Mouse (Mus musculus): ENCODE data around the gene Fut7. TPM values are rescaled to one million over a fixed set of nuclear protein-coding genes. Genes with fewer than 3 reads are reported as not detected.
"Not testable (repeated sequence)": the region's sequence is repeated elsewhere in the genome, so short reads cannot be mapped to it uniquely, and the experiment has no call there.

Fut7 gene
- total RNA-seq (2015) (11.1 and 12.5 TPM in 2 replicates), total RNA-seq (2017) (21.4 and 24.2 TPM in 2 replicates)

DNA sequence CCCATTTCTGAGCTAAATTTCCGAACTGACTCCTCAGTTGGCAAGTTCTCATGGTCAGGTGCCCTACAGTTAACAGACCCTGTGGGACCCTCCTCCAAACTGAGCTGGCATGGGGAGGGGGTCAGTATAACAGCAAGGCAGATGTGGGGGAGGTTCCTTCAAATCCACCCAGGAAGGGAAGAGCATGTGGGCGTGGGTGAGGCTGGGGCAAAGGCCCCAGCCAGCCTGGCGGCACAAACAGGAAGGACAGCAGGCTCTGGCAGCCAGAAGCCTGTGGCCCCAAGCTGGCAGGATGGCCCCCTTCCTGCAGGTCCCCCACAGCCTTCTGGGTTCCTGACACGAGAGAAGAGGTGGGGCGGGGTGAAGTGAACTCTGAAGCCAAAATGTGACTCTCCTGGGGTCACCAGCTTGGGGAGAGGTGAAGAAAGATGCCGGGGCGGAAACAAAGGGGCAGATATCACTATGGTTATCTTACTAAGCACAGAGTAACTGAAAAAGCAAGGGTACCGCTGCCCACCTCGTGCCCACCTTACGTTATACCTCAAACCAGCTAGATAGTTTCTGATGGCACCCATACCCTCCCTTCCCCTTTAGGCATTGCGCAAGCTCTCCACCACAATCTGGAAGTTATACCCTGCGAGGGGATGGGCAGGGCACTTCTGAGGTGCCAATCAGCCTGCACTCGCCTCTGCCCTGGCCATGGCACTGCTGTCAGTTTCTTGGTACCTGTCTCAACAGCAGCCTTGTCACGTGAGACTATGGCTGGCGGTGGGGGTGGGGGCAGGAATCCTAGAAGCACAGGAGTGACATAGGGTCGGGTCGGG lies at the start of gene Fut7:
TSS of gene Fut7 (plus strand) at position 681 of the 824 bp plus-strand sequence.
- ATAC-seq (replicated peaks; ENCODE audit: poor library complexity) = peak; percentile 69

DNA sequence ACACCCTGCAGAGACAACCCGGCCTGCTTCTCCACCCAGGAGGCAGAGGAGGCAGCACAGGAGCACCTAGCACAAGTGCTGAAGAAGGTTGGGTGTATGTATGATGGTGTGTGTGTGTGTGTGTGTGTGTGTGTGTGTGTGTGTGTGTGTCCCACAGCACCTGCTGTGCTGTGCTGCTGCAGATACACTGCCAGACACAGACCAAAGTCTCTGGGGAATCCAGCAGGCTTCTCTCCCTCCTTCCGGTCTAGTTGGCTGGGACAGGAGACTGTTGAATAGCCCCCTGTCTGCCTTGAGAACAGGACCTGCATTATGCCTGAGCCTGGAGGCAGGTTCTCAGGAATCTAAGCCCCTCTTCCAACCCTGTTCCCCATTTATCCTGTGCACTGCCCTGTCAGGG lies 49.6 kb upstream of the Fut7 start:
- ATAC-seq (replicated peaks; ENCODE audit: poor library complexity) = no peak

DNA sequence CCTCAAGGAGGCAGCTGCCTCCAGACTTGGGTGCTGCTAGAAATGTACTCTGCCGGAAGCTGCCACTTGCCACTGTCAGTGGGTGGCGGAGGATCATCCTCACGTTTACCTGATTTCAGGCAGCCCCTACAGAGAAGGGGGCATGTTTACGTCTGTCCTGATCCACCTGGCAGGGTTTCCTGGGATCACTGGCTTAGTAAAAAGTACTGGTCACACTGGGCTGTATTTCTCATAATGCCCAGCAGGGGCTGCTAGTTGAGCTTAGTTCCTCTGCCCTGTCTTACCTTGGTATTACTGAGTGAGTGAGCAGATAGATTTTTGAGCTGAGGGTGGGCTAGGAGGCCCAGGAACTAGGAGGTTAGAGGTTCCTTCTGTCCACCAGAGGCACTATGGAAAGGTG lies 46.5 kb upstream of the Fut7 start:
- ATAC-seq (replicated peaks; ENCODE audit: poor library complexity) = peak; percentile 51

DNA sequence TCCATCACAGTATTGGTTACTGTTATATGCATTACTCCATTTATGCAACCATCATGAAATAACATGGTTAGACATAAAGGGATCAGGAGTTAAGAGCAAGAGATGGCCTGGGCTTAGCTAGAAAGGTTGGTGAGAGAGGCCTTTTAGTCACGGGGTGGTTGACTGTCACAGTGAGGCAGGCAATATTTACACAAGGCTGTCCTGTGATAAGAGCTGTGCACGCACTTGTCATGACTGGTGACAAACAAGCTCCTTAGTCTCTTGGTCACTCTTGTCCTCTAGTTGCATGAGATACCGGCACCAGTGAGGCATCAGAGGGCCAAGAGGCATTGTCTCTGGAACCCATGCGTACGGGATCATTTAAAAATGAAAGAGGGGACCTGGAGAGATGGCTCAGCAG lies 38.6 kb upstream of the Fut7 start:
- no peak for ATAC-seq (replicated peaks; ENCODE audit: poor library complexity)

DNA sequence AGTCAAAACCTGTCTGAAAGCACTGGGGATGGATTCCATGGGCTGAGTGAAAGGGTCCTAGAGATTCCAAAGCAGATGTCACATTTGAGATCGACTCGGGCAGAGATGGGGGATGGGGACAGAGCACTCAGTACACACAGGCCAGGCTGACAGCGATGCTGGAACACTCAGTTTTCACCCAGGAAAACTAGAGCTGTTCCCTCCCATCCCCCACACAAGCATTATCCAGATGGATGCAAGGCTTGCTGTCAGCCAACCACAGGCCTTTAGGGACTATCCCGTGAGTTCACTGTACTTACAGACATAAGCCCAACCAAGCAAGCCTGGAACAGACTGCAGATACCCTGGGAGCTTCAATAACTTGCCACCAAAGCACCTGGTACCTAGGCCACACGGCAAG lies 31.8 kb upstream of the Fut7 start:
- ATAC-seq (replicated peaks; ENCODE audit: poor library complexity) = no peak

DNA sequence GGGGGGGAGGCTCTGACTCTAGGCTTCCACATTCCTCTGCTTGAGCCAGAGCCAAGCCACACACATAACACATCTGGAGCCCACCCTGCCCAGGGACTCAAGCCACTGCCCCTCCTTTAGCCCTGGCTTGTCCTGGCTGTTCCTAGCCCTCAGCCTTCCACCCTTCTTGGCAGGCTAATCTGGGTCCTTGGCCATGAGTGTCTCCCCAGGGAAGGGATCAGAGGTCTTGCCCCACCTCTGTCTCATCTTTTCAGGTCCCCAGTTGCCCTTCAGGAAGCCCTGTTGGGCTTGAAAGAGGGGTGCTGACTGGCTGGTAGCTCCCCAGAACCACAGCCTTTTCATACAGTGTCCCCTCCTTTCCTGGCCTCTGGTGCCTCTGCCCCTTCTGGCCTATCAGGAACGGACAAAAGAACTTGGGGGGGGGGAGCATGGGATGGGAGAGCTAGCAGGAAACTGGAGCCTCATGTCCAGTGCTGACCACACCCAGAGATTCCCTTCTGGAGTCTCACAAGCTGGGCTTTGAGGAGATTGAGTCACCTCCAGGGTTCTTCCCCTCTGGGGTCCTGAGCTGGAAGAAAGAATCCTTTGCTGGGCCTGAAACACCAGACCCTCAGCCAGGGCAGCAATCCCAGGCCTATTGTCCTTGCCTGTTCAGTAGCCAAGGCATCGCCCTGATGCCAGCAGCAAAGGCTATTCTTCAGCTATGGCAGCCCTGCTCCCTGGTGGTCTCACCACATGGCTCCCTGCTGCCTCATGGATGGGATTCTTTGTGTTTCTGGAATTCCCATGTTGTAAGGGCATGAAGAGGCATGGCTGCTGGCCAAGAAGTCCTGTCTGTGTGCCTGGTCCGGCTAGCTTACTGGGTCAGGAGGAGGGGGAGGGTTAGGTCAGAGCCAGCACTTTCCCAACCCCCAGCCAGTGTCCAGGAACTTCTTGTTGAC lies 28.5 kb upstream of the Fut7 start:
- ATAC-seq (replicated peaks; ENCODE audit: poor library complexity) = no peak

DNA sequence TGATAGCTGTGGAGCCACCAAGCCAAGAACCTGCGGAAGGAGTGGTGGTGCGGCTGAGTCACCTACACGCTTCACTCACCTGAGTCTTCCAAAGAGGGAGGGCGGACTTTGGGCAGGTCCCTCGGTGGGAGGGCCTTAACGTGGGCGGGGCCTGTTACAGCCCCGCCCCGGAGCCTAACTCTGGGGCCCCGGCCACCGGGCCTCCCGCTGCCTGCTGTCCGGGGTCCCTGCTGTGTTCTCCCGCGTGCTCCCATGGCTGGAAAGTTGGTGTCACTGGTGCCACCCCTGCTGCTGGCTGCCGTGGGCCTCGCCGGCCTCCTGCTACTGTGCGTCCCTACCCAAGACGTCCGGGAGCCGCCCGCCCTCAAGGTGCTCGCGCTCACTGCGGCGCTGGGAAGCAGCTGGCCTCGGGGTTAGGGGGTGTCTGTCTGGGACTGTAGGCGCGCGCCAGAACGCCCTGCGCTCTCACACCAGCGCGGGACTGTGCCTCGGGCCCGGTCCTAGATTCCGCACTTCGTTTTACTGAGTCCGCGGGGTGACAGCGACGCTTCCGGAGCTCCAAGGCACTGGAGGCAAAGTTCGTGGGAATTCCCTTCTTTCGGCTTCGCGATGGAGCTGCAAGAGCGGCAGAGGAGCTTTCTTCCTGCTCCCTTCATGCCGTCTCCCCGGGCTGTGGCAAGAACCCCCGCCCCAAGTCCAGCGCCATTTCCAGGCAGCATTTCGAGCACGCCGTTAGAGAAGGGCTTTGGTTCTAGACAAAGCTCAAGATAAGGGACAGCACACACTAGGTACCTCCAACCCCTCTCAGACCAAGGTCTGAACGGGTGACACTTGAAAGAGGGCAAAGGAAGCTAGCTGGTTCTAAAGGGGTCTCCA lies 27.1 kb upstream of the Fut7 start, which contains the start of gene Entpd2:
TSS of gene Entpd2 (plus strand) at position 154 of the 876 bp plus-strand sequence.
- peak; percentile 48 for ATAC-seq (replicated peaks; ENCODE audit: poor library complexity)

DNA sequence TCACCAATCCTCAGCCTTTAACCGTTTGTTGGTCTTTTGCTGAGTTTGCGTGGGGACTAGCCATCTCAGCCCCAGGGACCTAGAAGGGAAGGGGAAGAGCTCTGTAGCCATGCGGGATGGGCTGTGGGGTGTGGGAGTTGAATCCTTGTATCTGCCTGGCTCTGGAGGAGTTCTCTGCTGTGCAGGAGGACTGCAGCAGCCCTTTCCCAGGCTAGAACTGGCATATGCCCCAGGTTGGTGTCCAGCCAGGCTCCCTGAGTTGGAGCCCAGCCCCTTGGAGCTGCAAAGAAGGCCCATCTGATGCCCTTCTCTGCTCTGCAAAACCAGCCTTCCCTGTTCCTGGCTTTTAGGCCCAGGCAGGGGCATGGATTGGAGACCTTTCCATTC lies 26.5 kb upstream of the Fut7 start:
- ATAC-seq (replicated peaks; ENCODE audit: poor library complexity) = no peak

DNA sequence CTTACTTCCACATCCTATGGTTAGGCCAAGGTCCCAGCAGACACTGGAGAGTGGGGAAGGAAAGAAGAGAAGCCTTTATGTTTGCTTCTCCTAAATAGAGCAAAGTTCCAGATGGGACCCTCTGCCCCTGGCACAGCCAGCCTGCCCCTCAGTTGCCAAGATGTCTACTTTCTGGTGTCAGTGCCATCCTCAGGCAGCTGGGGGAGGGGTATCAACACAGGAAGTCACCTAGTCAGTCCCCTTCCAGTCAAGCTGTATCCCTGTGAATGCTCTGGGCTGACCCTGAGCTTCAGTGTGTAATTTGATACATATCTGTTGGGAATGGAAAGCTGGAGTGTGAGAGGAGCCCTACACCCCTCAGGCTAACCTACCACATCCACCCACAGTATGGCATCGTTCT lies 26.1 kb upstream of the Fut7 start:
- no peak for ATAC-seq (replicated peaks; ENCODE audit: poor library complexity)

DNA sequence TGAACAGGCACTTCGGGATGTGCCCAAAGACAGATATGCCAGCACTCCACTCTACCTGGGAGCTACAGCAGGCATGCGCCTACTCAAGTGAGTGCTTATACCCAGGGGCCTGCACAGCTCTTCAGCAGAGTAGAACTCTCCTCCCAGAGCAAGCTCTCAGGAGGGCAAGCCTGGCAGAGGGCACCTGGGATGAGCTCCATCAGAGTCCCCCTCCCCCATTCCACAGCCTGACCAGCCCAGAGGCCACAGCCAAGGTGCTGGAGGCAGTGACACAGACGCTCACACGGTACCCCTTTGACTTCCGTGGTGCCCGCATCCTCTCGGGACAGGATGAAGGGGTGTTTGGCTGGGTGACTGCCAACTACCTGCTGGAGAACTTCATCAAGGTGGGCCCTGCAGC lies 25.0 kb upstream of the Fut7 start:
- ATAC-seq (replicated peaks; ENCODE audit: poor library complexity) = no peak

DNA sequence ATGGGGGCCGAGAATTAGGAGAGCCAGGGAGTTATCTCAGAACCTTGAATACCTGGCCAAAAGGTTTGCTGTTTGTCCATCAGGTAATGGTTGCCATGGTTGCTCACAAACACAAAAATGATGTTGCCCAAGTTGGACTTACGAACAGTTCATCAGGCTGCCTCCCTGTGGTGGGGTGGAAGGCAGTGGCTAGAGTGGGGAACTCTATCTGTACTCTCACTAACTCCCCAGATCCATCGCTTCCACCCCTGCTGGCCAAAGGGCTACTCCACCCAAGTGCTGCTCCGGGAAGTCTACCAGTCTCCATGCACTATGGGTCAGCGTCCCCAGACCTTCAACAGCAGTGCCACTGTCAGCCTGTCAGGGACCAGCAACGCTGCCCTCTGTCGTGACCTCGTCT lies 24.0 kb upstream of the Fut7 start, which contains the start of gene Npdc1:
TSS of gene Npdc1 (plus strand) at position 301 of the 400 bp plus-strand sequence.
- ATAC-seq (replicated peaks; ENCODE audit: poor library complexity) = no peak

DNA sequence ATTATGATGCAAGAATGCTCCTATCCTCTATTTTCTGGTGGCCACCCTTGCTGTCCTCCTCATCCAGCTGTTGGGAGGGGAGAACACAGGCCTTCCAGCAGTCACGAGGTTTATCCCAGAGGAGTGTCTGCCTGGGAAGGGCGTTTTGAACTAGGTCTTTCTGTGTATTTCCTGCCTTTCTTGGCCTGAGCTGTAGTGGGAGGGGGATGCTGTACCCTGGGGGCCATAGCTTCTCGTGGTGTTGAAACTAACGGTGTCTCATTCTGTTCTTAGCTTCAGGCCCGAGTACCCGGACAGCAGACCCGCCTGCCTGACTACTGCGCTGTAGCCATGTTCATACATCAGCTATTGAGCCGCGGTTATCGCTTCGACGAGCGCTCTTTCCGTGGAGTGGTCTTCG lies 22.8 kb upstream of the Fut7 start:
- no peak for ATAC-seq (replicated peaks; ENCODE audit: poor library complexity)

DNA sequence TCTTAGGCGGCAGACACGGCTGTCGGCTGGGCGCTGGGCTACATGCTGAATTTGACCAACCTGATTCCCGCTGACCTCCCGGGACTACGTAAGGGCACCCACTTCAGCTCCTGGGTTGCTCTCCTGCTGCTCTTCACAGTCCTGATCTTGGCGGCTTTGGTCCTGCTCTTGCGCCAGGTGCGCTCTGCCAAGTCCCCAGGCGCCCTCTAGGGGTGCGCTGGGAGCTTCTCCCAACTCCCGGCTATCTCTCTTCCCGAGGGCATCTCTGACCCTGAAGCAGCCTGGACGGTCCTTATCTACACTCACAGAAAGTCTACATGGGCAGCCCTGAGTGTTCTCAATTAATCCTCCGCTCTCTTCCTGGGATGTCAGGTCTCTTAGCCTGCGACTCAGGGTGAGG lies 22.3 kb upstream of the Fut7 start:
- ATAC-seq (replicated peaks; ENCODE audit: poor library complexity) = peak; percentile 47; the same call in 1 of the 2 replicates

DNA sequence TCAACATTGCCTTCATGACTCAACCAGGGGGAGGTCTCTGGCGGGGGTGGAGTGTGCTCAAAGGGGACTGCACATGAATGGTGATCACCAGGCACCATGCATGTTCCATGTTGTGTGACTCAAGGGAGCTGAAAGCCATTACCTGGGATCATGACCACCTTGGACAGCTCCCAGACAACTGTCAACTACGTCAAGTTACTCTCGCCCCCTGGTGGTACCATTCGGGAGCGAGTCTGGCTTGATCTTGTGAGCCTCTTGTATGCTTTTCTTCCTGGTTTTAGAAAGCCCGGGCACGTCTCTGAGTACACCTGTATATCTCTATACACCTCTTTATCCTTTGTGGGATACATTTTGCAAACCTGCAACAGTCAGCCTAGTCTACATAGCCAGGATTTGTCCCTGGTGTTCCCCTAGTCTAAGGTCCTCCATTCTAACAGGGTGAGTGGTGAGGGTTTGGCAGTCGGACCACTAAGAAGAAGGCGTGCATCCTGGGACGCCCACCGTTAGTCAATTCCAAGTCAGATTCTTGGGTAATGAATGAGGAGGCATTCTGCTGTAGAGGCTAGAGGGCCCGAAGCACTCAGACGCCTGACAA lies 20.6 kb upstream of the Fut7 start:
- peak; percentile 89 for ATAC-seq (replicated peaks; ENCODE audit: poor library complexity)

DNA sequence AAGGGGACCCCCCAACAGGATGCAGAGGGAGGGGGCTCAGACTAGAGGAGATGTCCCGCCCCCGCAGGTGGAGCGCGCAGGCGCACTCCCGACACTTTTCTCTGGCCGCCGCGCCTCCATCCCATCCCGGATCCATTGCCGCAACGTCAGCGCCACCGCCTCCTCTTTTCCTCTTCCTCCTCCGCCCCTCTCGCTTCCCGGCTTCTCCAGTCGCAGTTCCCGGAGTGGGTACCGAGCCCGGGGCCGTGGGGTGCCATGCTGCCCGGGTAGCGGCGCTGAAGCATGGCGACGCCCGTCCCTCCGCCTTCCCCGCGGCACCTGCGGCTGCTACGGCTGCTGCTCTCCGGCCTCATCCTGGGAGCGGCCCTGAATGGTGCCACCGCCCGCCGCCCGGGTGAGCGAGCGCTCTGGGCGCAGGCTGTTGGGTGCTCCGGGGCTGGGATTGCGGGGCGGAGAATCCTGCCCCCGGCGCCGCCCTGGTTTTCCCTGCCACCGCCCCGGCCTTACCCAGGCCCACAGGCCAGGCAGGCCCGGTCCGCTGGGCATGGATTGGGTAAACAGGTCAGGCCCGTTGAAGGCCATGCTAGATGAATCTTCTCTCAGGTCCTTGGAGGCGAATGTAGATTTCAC lies 20.0 kb upstream of the Fut7 start:
- ATAC-seq (replicated peaks; ENCODE audit: poor library complexity) = no peak

DNA sequence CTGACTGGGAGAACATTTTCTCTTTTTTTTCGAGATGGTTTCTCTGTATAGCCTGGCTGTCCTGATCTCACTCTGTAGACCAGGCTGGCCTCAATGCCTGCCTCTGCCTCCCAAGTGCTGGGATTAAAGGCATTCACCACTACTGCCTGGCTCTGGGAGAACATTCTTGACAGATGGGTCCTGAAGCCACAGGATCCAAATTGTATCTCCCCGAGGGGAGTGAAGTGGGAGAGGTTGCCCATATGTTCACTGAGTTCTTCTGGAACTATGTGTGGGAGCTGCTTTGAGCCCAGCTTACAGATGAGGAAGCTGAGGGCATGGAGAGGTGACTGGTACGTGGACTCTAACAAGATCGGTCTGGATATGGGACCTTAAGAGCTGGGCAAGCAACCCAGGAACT lies 19.1 kb upstream of the Fut7 start:
- ATAC-seq (replicated peaks; ENCODE audit: poor library complexity) = no peak

DNA sequence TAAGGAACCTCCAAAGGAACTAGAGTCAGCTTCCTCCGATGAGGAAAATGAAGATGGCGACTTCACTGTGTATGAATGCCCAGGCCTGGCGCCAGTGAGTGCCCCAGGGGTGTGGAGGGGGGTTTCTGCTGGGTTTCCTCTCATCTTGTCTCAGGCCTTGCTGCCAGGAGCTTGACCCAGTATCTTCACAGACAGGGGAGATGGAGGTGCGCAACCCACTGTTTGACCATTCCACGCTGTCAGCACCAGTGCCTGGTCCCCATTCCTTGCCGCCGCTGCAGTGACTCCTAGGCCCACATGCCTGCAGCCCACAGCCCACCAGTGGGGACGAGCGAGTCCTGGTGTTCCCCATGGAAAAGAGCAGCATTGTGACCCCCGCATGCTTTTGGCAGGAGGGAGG lies 14.2 kb upstream of the Fut7 start:
- no peak for ATAC-seq (replicated peaks; ENCODE audit: poor library complexity)

DNA sequence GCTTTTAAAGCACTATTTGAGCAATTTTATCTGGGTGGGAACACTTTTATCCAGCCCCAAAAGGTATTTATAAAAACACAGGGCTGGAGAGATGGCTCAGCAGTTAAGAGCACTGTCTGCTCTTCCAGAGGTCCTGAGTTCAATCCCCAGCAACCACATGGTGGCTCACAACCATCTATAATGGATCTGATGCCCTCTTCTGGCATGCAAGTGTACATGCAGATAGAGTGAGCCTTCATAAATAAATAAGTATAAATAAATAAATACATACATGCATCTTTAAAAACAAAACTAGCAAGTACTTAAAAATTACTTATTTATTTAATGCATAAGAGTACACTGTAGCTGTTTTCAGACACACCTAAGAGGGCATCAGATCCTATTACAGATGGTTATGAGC lies 9.6 kb upstream of the Fut7 start:
- ATAC-seq (replicated peaks; ENCODE audit: poor library complexity) = not testable (repeated sequence)

DNA sequence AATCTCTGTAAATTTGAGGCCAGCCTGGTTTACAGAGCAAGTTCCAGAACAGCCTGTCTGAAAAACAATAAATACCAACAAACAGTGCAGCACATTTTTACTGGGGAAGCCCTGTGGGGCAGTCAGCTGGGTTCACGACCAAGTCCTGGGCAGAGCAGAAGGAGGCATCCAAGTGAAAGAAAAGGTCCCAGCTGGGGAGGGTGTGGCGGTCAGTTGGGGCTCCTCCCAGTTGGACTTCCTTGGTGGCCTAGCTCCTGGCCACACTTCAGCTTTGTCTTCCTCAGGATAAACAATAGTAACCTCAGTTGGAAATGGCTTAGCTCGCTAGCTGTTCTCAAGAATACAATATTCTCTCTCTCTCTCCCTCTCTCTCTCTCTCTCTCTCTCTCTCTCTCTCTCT lies 5.6 kb upstream of the Fut7 start:
- no peak for ATAC-seq (replicated peaks; ENCODE audit: poor library complexity)

DNA sequence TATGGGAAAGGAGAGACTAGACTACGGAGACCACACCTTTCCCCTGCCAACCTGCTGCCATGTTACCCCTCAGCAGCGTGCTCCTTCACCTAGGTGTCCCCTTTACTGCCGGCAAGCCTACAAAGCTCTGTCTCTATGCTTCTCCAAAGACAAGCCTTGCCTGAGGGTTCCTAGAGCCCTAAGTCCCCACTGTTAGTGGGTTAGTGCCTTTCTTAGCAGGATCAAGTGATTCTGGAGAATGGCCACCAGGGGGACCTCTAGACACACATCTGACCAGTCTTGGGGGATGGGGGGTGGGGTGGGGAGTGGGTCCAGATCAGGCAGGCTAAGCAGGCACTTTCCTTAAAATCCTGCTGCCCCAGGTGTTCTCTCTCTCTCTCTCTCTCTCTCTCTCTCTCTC lies 1.2 kb upstream of the Fut7 start:
- ATAC-seq (replicated peaks; ENCODE audit: poor library complexity) = peak; percentile 29

All from megakaryocyte progenitor cell, adult 5-6 weeks (primary cell).